Mouse (Mus musculus) T-cell, adult 66 days (primary cell): Measurements from ENCODE around the gene Rgs8. TPM values are rescaled to one million over a fixed set of nuclear protein-coding genes. Genes with fewer than 3 reads are reported as not detected.

ENCODE experiments used
- total RNA-seq, 2 experiments: library from RNA; stranded (reverse); gene quantifications; 3 replicates in 1 of 2; 4 replicates in 1 of 2; pipeline ENCODE4 v1.2.4; 2023

The Rgs8 gene
- total RNA-seq = not detected

GRCm38 (mm10) chr1:153652938-153653623 is at the start of gene Rgs8:
Rgs8 (plus strand) TSS chr1:153653025.

DNA sequence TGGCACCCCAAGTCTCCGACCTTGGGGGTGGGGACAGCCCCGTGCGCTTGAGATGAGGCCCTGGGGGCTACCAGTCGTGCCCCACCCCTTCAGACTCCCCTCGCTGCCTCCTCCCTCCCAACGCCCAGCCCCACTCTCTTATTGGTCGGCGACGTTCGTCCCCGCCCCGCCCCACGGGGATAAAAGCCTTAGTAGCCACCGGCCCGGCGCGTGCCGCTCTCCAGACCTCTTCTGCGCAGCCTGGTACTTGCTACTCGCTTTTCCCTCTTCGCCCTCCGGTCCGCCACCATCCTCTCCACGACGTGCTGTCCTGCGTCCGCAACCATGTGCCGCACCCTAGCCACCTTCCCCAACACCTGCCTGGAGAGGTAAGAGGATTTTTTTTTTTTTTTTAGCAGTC is 87.3 kb downstream of the Rgs8 start, which contains the start of gene Rgs16:
Gene Rgs16, plus strand, starts transcription at position 205 of the 400 bp plus-strand sequence.

DNA sequence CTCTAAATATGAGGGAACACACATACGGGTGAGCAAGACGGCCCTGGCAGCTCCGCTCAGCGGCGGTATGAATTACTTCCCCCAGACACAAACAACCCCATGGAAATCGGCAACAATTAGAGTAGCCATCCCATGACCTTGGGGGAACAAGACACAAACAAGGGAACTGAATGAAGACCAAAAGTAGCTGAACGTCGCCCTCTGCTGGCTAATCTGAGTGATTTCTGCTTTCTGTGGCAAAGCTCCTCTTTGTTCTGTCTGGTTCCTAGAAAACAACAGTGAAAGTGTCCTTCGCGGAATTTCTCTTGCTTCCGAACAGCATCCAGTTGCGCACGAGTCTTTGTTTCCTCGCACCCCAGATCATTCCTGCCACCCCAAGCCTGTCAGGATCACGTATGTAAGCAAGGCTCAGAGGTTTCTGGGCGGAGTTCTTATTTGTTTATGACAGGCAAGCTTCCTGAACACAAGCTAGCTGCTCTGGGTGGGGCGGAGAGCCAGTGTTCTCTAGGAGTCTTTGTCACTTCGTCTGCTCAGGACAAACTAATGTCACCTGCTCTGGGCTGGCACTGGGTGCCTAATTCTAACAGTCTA is 96.5 kb downstream of the Rgs8 start, which contains the start of gene Rnasel:
Gene Rnasel, plus strand, starts transcription at position 216 of the 591 bp plus-strand sequence.

Other genes with a start within 250 kb of the Rgs8 start
- gene Shcbp1l, start 227.9 kb upstream of the Rgs8 start, total RNA-seq = under 1 TPM; 0.39 to 0.82 TPM
- 100 to 1,000 TPM; 269 to 298 TPM for gene Dhx9, start 165.4 kb upstream of the Rgs8 start, total RNA-seq
- gene Npl, start 103.0 kb upstream of the Rgs8 start, total RNA-seq = under 1 TPM in 1 of 2 experiments, not detected in 1; 0.41 TPM
- gene Rgs16, start 87.3 kb downstream of the Rgs8 start, total RNA-seq = 10 to 100 TPM; 11.9 to 12.3 TPM
- gene Rnasel, start 96.4 kb downstream of the Rgs8 start, total RNA-seq = 10 to 100 TPM; 32.8 to 39.7 TPM
- not detected for gene Rgsl1, start 191.1 kb downstream of the Rgs8 start, total RNA-seq
- not detected for gene Teddm1b, start 221.3 kb downstream of the Rgs8 start, total RNA-seq
- not detected for gene Teddm1a, start 238.7 kb downstream of the Rgs8 start, total RNA-seq
- 100 to 1,000 TPM; 102 to 120 TPM for gene Glul, start 246.9 kb downstream of the Rgs8 start, total RNA-seq
- 1 to 10 TPM; 1.3 to 2.4 TPM for gene Teddm2, start 247.2 kb downstream of the Rgs8 start, total RNA-seq